Mouse (Mus musculus) hindbrain, embryonic 16.5 days (tissue): ENCODE data around the gene Krt88. TPM values are rescaled to one million over a fixed set of nuclear protein-coding genes. Genes with fewer than 3 reads are reported as not detected.

Experiments used
- ATAC-seq: fragments of 200-750 bp; cut with Nextera tagmentation; 2 replicates; pipeline ENCODE4 v1.8.0; 2017; ENCODE audit warnings: moderate TSS enrichment, moderate library complexity
- H3K27ac ChIP-seq: fragments of 300-500 bp; sonication (generic); 2 replicates; pipeline ENCODE4 v1.5.1; 2014; ENCODE audit warnings: low read depth, mild to moderate bottlenecking, control low read depth, low read length, moderate library complexity
- H3K27me3 ChIP-seq: fragments of 300-500 bp; sonication (generic); replicated peaks from 2 replicates; pipeline ENCODE4 v1.6.1; 2014; ENCODE audit warnings: low read length; ENCODE audit not compliant: control insufficient read depth, insufficient read depth
- H3K36me3 ChIP-seq: fragments of 300-500 bp; sonication (generic); 2 replicates; pipeline ENCODE4 v1.6.1; 2014; ENCODE audit warnings: mild to moderate bottlenecking, low read length, moderate library complexity, mixed read lengths; ENCODE audit not compliant: control insufficient read depth, insufficient read depth
- H3K4me1 ChIP-seq: fragments of 300-500 bp; sonication (generic); 2 replicates; pipeline ENCODE4 v1.6.1; 2014; ENCODE audit warnings: low read depth, low read length; ENCODE audit not compliant: control insufficient read depth, insufficient read depth
- H3K4me2 ChIP-seq: fragments of 300-500 bp; sonication (generic); 2 replicates; pipeline ENCODE4 v1.6.1; 2014; ENCODE audit warnings: mild to moderate bottlenecking, low read length, control low read depth, moderate library complexity
- H3K4me3 ChIP-seq: fragments of 300-500 bp; sonication (generic); 2 replicates; pipeline ENCODE4 v1.5.1; 2014; ENCODE audit warnings: mild to moderate bottlenecking, low read length, control low read depth, moderate library complexity
- H3K9ac ChIP-seq: fragments of 300-500 bp; sonication (generic); 2 replicates; pipeline ENCODE4 v1.6.1; 2014; ENCODE audit warnings: low read depth, mild to moderate bottlenecking, control low read depth, low read length, moderate library complexity
- H3K9me3 ChIP-seq: fragments of 300-500 bp; sonication (generic); 2 replicates; pipeline ENCODE4 v1.6.1; 2014; ENCODE audit warnings: mild to moderate bottlenecking, low read length, moderate library complexity; ENCODE audit not compliant: control insufficient read depth
- WGBS: fragments of 180-500 bp; shearing (Covaris S2); extraction: QIAGEN DNeasy Blood & Tissue Kit; methylation state at CpG from one replicate; pipeline ENCODE4 v1.1.7; 2014; 5-methylcytosine and 5-hydroxymethylcytosine counted together
- polyA plus RNA-seq: library from polyadenylated mRNA; unstranded; fragments of >200 nt; fragmentation: Nextera tagmentation; extraction: Ambion mirVana; gene quantifications from 2 replicates; pipeline ENCODE4 v1.2.1, GENCODE M21; 2015

The Krt88 gene
- polyA plus RNA-seq, 1 experiment from 2014 or later, result not detected

GRCm38 (mm10) chr15:101485911-101486635 is 38.5 kb downstream of the Krt88 start:
- Histone ChIP-seq H3K27me3 (no peaks in the 10 kb centered on the region), H3K4me1 (no peaks in the 10 kb centered on the region; the same call in 1 of the 2 replicates), H3K27ac (no peak overlapping the region), H3K9ac (no peak overlapping the region), H3K4me2 (no peak overlapping the region), H3K9me3 (no peaks in the 10 kb centered on the region), H3K36me3 (no peaks in the 10 kb centered on the region), H3K4me3 (no peak overlapping the region)
- ATAC-seq, result no peak
- WGBS, result 76% methylated on average over 11 of the region's 11 CpGs

- H3K27ac ChIP-seq, result no peak within 1 kb of the TSS
- no peaks in the 10 kb centered on the region for H3K27me3 ChIP-seq
- no peaks in the 10 kb centered on the region for H3K4me1 ChIP-seq
- no peak within 1 kb of the TSS for H3K9ac ChIP-seq
- no peak within 1 kb of the TSS for H3K4me3 ChIP-seq
- H3K4me2 ChIP-seq, result no peak within 1 kb of the TSS
- no peaks in the 10 kb centered on the region for H3K36me3 ChIP-seq
- H3K9me3 ChIP-seq, result no peaks in the 10 kb centered on the region
- no peak for ATAC-seq
- WGBS, result 60% methylated on average over 6 of the region's 6 CpGs
Observed at GRCm38 (mm10) chr15:101491431-101491830, 43.9 kb downstream of the Krt88 start, which contains the start of gene Krt83. Krt83 (minus strand) TSS chr15:101491512.

GRCm38 (mm10) chr15:101492718-101493117 is 45.2 kb downstream of the Krt88 start:
- Histone ChIP-seq H3K4me1 (no peaks in the 10 kb centered on the region), H3K27ac (no peak overlapping the region), H3K9ac (no peak overlapping the region), H3K4me2 (no peak overlapping the region), H3K4me3 (no peak overlapping the region), H3K36me3 (no peaks in the 10 kb centered on the region), H3K9me3 (no peaks in the 10 kb centered on the region), H3K27me3 (no peaks in the 10 kb centered on the region)
- ATAC-seq, result no peak
- WGBS, result 72% methylated on average over 8 of the region's 8 CpGs

GRCm38 (mm10) chr15:101493713-101494112 is 46.2 kb downstream of the Krt88 start:
- H3K27ac ChIP-seq, result no peak overlapping the region
- WGBS, result 97% methylated on average over 6 of the region's 6 CpGs
- no peak overlapping the region for H3K9ac ChIP-seq
- H3K9me3 ChIP-seq, result no peaks in the 10 kb centered on the region
- H3K36me3 ChIP-seq, result no peaks in the 10 kb centered on the region
- no peaks in the 10 kb centered on the region for H3K27me3 ChIP-seq
- no peaks in the 10 kb centered on the region for H3K4me1 ChIP-seq
- no peak for ATAC-seq
- H3K4me2 ChIP-seq, result no peak overlapping the region
- H3K4me3 ChIP-seq, result no peak overlapping the region

GRCm38 (mm10) chr15:101494203-101494602 is 46.7 kb downstream of the Krt88 start:
- Histone ChIP-seq H3K36me3 (no peaks in the 10 kb centered on the region), H3K9ac (no peak overlapping the region), H3K9me3 (no peaks in the 10 kb centered on the region), H3K4me3 (no peak overlapping the region), H3K27ac (no peak overlapping the region), H3K4me2 (no peak overlapping the region), H3K4me1 (no peaks in the 10 kb centered on the region), H3K27me3 (no peaks in the 10 kb centered on the region)
- 50% methylated on average over 1 of the region's 1 CpGs for WGBS
- no peak for ATAC-seq

GRCm38 (mm10) chr15:101495266-101495665 is 47.7 kb downstream of the Krt88 start:
- H3K27me3 ChIP-seq, result no peaks in the 10 kb centered on the region
- H3K4me2 ChIP-seq, result no peak overlapping the region
- no peaks in the 10 kb centered on the region for H3K36me3 ChIP-seq
- no peaks in the 10 kb centered on the region for H3K9me3 ChIP-seq
- H3K9ac ChIP-seq, result no peak overlapping the region
- H3K4me1 ChIP-seq, result no peaks in the 10 kb centered on the region
- 84% methylated on average over 8 of the region's 8 CpGs for WGBS
- H3K27ac ChIP-seq, result no peak overlapping the region
- H3K4me3 ChIP-seq, result no peak overlapping the region
- ATAC-seq, result no peak

GRCm38 (mm10) chr15:101497181-101497580 is 49.6 kb downstream of the Krt88 start:
- WGBS, result 83% methylated on average over 2 of the region's 2 CpGs
- no peak overlapping the region for H3K4me3 ChIP-seq
- no peaks in the 10 kb centered on the region for H3K36me3 ChIP-seq
- no peak overlapping the region for H3K4me2 ChIP-seq
- H3K27ac ChIP-seq, result no peak overlapping the region
- ATAC-seq, result no peak
- no peaks in the 10 kb centered on the region for H3K27me3 ChIP-seq
- no peaks in the 10 kb centered on the region for H3K9me3 ChIP-seq
- H3K9ac ChIP-seq, result no peak overlapping the region
- no peaks in the 10 kb centered on the region for H3K4me1 ChIP-seq

Other genes starting within 250 kb of the Krt88 start
- 1.1 and 1.7 TPM in 2 replicates for gene Grasp, start 223.6 kb upstream of the Krt88 start, polyA plus RNA-seq
- gene Nr4a1, start 193.5 kb upstream of the Krt88 start, polyA plus RNA-seq, result 6.8 and 7.2 TPM in 2 replicates
- 79.6 and 81.3 TPM in 2 replicates for gene Atg101, start 163.5 kb upstream of the Krt88 start, polyA plus RNA-seq
- gene 6030408B16Rik, start 154.5 kb upstream of the Krt88 start, polyA plus RNA-seq, result 0.13 and 0.21 TPM in 2 replicates
- gene Krt80, start 77.6 kb upstream of the Krt88 start, polyA plus RNA-seq, result 0.25 and 0.38 TPM in 2 replicates
- 1.1 and 1.3 TPM in 2 replicates for gene Krt7, start 36.7 kb upstream of the Krt88 start, polyA plus RNA-seq
- 1.0 and 1.2 TPM in 2 replicates for gene Krt87, start 8.9 kb upstream of the Krt88 start, polyA plus RNA-seq
- 0.20 TPM in 1 of 2 replicates, not detected in the other for gene Krt81, start 16.0 kb downstream of the Krt88 start, polyA plus RNA-seq
- gene Krt86, start 25.7 kb downstream of the Krt88 start, polyA plus RNA-seq, result 0.10 and 0.12 TPM in 2 replicates
- gene Krt83, start 43.8 kb downstream of the Krt88 start, polyA plus RNA-seq, result not detected in 2 replicates
- gene Gm49425, start 69.5 kb downstream of the Krt88 start, polyA plus RNA-seq, result not detected in 2 replicates
- gene Krt84, start 85.1 kb downstream of the Krt88 start, polyA plus RNA-seq, result not detected in 2 replicates
- not detected in 2 replicates for gene Krt82, start 102.9 kb downstream of the Krt88 start, polyA plus RNA-seq
- gene Krt90, start 115.2 kb downstream of the Krt88 start, polyA plus RNA-seq, result 0.11 and 0.29 TPM in 2 replicates
- gene Krt75, start 126.2 kb downstream of the Krt88 start, polyA plus RNA-seq, result 0.20 and 0.24 TPM in 2 replicates
- gene Gm5414, start 180.4 kb downstream of the Krt88 start, polyA plus RNA-seq, result not detected in 2 replicates
- gene Gm5478, start 199.6 kb downstream of the Krt88 start, polyA plus RNA-seq, result not detected in 2 replicates
- gene Krt6b, start 232.5 kb downstream of the Krt88 start, polyA plus RNA-seq, result not detected in 2 replicates
- 0.17 and 0.18 TPM in 2 replicates for gene Krt6a, start 246.6 kb downstream of the Krt88 start, polyA plus RNA-seq